Mouse (Mus musculus) mesoderm, embryonic 11.5 days (tissue): ENCODE measurements around the gene Zyg11b.

ENCODE experiments used
- DNase-seq: peaks from one replicate; pipeline ENCODE4 v3.0.0-alpha.2; 2012; ENCODE audit warnings: low read depth, low spot score

The Zyg11b gene

DNA sequence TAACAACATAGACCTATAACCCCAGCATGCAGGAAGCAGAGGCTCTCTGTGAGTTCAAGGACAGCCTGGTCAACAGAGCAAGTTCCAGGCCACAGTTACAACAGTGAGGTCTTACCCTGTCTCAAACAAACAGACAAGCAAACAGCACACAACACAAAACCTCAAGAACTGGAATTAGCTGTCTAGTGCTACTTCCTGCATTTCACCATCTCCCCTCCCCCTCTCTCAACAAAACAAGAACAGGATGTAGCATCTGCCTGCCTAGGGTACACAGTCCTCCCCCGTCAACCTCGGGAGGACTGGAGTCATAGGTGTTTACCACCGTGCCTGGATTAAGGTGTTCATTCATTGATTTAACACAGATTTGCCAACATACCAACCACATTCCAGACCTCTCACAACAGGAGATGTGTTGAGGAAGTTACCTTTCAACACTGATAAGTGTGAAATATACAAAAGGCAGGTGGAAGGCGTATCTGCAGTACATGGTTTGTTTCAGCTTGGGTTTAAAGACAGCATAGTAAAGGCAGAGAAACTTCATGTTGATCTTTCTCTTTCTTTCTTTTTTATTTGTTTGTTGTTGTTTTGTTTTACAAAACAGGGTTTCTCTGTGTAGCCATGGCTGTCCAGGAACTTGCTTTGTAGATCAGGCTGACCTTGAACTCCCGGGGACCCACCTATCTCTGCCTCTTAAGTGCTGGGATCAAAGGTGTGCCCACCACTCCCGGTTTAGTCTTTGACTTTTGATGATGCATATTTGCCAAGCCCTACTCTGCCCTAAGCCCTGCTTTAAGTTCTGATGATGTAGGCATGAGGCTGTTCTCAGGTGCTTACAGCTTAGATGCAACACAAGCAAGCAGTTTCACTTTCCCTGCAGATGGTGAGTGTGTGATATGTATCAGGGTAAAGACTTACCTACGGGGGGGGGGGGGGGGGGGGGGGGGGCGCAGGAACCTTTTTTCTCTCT lies 18.0 kb upstream of the Zyg11b start:
- DNase-seq, result no peak

DNA sequence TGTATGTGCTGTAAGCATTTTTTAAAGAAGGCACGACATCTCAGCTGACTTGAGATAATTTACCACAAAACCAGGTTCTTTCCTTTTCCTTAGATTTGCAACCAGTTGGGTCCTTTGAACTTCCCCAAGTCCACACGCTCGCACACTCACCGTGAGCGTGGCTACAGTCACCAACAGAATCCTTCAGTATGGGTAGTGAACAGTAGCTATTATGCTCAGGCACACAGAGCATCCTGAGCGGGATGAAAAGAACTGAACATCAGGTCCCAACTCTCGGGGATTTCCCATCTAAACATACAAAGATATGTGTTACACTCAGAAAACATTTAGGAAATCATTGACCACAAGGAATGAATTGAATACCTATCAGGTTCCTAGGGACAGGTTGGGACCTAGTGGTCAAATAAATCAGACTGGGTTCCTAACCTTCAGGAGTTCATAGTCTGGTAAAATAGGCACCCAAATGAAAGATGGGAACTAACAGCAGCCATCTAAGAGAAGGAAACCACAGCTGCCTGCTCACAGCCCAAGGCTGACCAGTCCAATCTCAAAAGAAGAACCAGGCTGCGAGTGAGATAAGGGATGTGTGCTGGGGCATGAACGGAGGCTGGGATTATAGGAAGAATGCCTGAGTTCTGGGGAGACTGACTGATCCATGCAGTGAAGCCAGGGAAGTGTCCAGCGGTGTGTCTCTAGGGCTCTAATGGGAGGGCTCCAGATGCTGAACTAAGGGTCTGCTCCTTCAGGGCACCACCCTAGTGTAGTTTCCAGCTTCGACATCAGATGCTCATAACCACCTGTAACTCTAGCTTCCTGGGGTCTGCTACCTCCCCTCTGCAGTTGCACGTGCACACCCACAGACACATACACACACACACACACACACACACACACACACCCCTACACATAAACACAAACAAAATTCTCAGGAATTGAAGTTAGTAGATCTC lies 17.0 kb upstream of the Zyg11b start:
- no peak for DNase-seq

DNA sequence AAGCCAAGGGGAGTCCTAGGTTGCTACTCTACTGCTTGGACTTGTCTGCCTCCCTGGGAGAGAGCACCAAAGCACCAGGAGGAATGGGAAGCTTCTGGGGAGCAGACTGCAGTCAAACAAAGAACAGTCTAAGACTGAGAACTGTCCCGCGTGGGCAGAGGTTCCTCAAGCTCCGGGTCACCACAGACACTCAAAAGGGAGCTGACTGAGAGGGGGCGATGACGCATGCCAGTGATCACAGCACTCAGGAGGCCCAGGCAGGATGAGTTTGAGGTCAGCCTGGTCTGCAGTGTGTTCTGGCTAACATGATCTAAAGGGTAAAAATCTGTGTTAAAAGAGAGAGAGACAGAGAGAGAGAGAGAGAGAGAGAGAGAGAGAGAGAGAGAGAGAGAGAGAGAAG lies 13.1 kb upstream of the Zyg11b start:
- no peak for DNase-seq

DNA sequence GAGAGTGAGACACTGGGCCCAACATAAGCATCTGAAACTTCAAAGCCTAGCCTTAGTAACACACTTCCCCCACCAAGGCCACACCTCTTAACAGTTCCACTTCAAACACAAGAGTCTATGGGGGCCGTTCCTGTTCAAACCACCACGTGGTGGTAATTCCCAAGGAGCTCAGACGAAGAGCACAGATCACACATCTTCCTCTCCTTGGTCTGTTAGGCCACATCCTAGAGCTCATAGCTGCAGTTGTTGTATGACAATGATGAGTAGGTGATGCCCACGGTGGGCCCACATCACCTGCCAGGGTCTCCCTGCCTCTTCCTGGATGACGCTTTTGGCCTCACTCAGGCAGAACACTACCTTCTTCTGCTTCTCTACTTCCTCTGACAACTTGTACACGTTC lies 9.8 kb upstream of the Zyg11b start:
- DNase-seq, result no peak

DNA sequence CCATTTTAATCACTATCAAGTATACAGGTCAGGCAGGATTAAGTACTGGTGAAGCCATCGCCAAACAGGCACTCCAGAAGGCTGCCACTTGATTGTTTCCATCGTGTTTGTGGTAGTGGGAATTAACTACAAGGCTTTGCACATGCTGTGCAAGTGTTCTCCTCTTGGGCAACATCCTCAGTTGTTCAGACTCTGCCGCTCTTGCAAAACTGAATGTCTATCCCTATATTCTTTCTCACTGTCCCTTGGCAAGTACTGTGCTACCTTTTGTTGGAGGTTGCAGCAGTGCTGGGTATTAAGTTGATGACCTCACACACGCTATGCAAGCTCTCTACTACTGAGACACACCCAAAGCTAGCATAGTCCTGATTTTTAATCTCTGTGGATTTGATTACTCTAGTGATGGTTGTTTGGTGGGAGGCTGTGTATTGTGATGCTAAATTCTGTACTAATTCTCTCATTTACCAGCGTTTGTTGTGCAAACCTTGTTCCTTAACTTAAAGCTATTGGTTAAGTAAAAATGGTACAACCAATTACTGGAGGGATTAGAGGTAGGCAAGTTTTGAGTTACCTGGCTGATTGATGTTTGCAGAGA lies 1.5 kb upstream of the Zyg11b start:
- no peak for DNase-seq

DNA sequence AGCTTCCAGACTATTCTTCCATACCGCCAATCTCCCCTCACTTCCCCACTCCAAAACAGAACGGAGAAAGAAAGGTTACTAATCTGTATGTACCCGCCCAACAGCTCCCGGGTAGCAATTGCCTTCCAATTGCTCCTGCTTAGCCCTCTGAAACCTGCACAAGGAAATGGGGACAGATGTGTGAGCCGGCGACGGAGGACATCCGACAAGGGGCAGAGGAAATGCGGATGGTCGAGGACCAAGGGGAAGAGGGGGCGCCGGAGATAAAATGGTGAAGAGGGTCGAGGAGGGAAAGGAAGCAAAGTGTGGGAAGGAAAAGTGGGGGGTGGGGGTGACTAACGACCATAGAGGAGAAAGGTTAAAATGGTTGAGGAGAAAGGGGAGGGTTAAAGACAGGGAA lies 630 bp downstream of the Zyg11b start:
- no peak for DNase-seq

DNA sequence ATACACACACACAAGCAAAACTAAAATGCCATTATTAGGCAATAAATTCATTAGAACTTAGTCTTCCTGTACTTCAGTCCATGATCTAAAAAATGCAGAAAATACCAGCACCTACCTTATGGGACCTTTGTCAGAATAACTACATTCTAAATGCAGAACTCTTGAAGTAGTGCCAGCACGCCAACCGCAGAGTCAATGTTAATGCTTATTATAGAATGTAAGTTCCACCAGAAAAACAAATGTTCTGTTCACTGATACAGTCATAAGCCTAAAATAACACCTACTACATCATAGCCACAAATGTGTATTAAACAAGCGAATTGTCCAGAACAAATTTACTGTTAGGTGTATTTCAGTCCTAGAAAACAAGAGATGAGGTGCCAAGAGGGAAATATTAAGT lies 23.9 kb downstream of the Zyg11b start:
- no peak for DNase-seq

DNA sequence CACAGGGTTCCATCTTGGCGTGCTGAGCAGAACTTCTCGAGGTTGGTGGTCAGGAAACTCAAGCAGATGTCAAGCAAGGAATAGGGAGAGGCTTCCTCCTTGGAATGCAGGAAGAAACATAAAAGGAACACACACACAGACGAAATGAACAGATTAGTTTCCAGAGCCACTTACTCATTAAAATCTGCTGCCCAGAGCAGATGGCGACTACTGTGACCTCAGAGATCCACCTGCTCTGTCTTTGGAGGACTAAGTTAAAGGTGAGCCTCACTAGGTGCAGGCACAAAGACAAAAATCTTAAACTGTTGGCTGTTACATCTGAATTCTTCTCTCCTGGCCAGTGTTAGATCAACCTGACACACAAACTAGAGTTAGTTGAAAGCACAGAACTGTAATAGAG lies 28.6 kb downstream of the Zyg11b start:
- no peak for DNase-seq

DNA sequence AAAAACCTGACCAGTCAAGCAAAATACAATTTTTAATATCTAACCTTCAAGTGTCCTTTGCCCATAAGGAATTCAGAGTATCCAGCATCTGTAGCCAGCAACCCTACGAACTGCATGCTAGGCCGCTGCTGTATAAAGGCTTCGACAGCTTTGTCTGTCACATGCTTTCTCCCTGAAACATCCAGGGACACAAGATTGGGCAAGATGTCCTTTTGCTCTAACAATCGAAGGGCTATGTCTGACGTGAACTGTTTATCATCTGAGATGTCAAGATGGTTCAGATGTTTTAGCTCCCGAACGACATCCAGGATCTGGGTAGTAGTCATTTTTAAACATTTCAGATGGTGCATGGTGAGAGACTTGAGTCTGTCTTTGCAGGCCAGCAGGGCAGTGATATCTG lies 35.1 kb downstream of the Zyg11b start:
- no peak for DNase-seq

DNA sequence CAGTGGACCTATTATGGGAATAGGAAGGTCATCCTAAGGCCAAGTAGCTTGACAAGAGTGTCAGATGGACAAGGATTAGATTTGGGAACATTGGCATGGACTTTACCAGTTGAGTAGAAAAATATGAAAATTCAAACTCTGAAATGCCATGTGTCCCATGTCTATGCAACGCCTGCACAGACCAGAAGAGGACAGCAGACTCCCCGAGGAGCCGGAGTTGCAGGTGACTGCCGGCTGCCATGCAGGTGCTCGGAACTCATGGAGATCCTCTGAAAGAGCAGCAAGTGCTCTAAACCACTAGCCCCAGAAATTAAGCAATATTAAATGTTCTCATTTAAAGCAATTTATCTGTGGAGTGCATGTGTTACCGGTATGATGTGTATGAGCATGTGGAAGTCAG lies 47.6 kb downstream of the Zyg11b start:
- DNase-seq, result no peak

DNA sequence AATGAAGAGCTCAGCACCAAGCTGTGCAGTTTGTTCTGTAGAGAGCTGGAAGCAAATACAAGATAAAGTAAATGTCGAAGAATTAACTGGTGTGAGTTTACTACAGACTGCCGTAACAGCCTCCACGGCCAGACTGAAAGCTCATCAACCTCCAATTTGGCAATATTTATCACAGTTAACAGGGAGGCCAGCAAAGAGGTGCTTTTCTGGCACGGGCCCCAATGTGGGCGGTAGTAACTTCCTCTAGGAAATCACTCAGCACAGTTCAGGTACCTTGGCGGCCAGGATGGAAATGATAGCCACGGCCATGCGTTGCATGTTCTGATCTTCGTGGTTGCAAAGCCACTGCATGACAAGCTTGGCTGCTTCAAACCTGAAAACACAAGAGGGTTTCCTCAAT lies 50.4 kb downstream of the Zyg11b start:
- DNase-seq, result no peak

DNA sequence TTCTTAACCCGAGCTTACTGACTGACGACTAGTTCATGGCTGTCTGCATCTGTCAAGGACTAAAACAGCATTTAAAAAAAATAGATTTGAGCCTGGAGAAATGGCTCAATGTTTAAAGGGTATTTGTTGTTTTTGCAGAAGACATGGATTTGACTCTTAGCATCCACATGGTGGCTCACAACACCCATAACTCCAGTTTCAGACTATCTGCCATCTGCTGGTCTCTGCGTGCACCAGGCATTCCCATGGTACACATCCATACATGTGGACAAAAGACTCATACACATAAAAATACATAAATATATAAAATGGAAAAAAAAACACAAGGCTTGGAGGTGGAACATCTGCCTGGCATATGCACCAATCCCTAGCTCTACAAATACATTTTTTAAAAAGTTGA lies 51.6 kb downstream of the Zyg11b start:
- DNase-seq, result no peak

DNA sequence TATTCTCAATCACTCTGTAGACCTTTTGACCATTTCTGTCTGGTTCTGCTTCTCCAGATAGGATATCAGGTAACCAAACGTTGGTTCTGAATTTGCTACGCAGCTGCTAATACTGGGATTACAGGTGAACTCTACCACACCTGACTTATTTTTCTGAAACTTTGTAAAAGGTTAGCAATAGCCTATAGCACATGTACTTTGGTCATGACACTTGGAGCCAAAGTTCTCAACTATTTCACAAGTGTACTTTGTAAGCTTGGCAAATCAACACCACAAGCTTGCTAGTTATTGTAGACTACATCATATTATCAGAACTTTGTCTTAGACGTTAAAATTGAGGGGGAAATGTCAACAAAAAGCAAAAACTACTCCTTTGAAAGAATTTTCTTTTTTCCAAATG lies 67.2 kb downstream of the Zyg11b start:
- DNase-seq, result no peak

DNA sequence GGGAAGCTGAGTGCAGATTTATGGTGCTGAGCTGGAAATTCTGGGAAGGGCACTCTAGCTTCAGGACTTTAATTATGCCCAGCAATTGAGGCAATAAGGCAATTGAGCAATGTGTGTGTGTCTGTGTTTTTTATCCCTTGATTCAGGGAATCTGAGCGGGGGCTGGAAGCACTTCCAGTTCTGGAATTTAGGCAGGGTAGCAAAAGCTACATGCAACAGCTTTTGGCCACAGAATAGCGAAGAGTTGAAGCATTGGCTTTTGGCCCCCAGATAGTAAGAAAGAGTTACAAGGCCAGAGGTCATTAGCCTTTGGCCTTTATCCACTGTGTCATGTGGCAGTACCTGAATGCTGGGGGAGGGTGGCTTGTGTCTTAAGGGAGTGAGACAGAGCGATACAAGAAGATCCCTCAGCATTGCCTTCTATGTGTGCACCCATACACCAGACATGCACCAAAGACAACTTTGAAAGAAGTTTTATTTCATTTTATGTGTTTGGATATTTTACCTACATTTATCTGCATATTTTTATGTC lies 75.5 kb downstream of the Zyg11b start:
- DNase-seq, result no peak

DNA sequence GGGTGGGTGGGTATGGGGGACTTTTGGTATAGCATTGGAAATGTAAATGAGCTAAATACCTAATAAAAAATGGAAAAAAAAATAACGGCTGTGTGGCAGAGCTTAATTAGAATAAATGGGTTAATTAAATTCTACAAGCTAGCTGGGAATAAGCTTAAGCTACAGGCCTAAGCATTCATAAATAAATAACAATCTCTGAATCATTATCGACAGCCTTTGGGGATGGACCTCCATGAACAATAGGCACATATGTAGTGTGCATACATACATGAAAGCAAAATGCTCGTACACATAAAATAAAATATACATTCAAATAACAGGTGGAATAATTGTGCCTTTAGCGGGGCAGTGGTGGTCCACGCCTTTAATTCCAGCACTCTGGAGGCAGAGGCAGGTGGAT lies 78.4 kb downstream of the Zyg11b start:
- DNase-seq, result no peak

DNA sequence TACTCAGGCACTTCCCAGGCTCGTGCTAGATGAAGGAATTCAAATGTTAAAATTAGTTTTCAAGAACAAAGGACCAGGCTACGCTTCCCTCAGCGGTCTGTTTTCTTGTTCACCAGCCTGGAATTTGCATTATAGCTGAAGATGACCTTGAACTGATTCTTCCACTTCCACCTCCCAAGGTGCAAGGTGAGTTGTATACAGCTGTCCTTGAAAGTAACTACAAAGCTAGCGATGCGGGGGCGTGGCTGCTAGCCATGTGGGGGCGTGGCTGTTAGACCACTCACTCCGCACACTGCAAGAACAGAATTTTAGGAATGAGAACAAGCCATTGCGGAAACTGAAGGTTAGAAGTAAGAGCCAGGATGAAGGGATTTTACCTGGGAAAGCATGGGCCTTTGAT lies 81.9 kb downstream of the Zyg11b start:
- DNase-seq, result peak; percentile 31

DNA sequence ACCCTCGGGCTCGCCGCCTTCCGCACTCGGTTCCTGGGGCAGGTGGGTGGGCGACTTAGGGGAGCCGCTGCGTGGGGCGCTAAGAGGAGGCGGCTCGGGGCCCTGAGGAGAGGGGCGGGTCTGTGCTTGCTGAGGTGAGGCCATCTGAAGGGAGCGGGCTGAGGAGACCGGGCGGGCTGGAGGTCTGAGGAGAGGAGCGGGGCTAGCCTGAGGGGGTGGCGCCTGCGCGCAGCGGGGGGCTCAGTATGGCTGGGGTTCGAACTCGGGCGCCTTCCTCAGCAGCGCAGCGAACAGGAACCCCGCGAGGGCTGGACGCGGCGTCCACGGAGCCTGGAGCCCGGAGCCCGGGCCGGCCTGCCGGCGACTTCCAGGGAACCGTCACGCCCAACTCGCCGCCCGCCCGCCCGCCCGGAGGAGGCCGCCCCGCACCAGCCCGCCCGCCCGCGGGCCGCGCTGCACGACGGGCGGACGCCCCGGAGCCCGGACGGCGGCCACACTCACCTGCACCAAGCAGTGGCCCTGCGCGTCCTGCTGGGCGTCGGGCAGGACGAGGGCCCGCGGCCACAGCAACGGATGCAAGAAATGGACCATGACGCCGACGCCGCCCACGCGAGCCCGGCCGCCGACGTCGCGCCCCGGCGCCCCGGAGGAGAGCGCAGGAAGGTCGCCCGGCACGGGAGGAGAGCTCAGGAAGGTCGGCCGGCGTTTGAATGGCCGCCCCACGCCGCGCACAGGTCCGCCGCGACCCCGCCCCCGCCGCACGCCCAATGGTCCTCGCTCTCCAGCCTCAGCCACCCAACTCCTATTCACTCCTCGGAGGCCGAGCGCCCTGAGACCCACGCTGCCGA lies 83.3 kb downstream of the Zyg11b start, which contains the start of gene Zyg11a:
Zyg11a (minus strand) TSS at position 717 of the 848 bp plus-strand sequence.
- DNase-seq, result no peak

DNA sequence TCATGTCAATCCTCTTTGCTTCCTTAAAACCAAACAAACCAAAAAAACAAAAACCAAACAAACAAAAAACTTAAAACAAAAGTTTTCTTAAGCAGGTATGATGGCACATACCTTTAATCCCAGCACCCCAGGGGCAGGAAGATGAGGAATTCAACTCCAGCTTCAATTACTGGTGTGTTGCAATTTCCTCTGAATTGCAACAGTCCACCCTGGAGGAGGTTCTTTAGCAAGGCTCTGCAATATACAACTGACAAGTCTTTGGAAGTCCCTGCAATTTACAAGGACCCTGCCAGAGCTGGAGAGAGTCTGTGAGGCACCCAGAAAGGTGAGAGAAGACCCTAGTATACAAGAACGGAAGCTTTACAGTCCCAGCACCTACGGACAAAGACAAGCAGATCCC lies 87.9 kb downstream of the Zyg11b start:
- DNase-seq, result no peak

DNA sequence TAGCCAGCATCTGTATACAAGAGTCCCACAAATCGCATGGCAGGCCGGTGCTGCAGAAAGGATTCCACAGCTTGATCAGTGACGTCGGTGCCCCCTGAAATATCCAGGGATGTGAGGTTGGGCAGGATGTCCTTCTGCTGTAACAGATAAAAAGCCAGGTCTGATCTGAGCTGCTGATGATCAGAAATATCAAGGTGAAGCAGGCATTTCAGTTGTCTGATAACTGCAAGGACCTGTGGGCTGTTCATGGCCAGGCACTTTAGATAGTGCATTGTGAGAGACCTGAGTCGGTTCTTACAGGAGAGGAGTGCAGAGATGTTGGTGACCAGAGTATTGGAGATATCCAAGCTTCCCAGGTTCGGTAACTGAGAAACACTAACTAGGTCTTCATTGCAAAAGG lies 96.3 kb downstream of the Zyg11b start:
- DNase-seq, result no peak

DNA sequence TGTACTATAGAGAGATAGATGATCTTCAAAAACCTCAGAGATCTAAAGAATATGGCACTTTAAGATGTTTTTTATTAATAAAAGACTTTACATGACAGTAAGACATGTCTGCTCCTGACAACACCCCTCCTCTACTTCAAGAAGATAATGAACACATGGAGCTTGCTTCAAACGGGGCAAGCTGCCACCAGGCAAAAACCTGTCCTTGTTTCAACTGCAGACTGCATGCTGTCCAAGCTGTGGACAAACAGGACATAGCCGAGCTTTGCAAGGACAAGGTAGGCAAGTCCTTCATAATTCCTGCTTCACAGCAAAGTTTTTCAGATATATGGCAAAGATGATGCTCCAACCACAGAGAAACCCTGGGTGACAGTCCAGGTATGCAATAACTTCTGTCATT lies 101.7 kb downstream of the Zyg11b start:
- DNase-seq, result no peak
